Mouse (Mus musculus): ENCODE measurements around the gene Rps3. TPM values are rescaled to one million over a fixed set of nuclear protein-coding genes. Genes with fewer than 3 reads are reported as not detected.

Rps3 gene
- polyA plus RNA-seq (2021; fragmentation: Nextera tagmentation): 753 and 1,017 TPM in 2 replicates
- long read RNA-seq, experiment 1, transcript Rps3-201 (7 exons, 1,908 nt): major isoform, 643 of 661 reads
- long read RNA-seq, experiment 1, partial matches to known transcripts: 13 of 661 reads
- long read RNA-seq, experiment 1, other reads (novel, unspliced or antisense): 5 of 661 reads
- long read RNA-seq, experiment 2, transcript Rps3-201 (7 exons, 1,908 nt): major isoform, 1,205 of 1,320 reads
- long read RNA-seq, experiment 2, partial matches to known transcripts: 65 of 1,320 reads
- long read RNA-seq, experiment 2, other reads (novel, unspliced or antisense): 50 of 1,320 reads

GRCm38 (mm10) chr7:99483271-99483923 is at the start of gene Rps3:
Gene Rps3, minus strand, starts transcription at chr7:99483738.

GRCm38 (mm10) chr7:99465811-99466210 is 17.7 kb downstream of the Rps3 start, which contains the start of gene Klhl35:
Gene Klhl35, plus strand, starts transcription at chr7:99466004.

Other genes with a start within 250 kb of the Rps3 start
- 0.11 TPM in 1 of 2 replicates, not detected in the other for gene Mogat2, start 245.1 kb downstream of the Rps3 start, polyA plus RNA-seq (2021; fragmentation: Nextera tagmentation)
- gene Map6, start 216.3 kb downstream of the Rps3 start, polyA plus RNA-seq (2021; fragmentation: Nextera tagmentation): 33.9 and 44.2 TPM in 2 replicates
- gene Serpinh1, start 130.5 kb downstream of the Rps3 start, polyA plus RNA-seq (2021; fragmentation: Nextera tagmentation): 2.1 and 5.9 TPM in 2 replicates
- 12.7 and 13.6 TPM in 2 replicates for gene Gdpd5, start 102.3 kb downstream of the Rps3 start, polyA plus RNA-seq (2021; fragmentation: Nextera tagmentation)
- gene Klhl35, start 17.7 kb downstream of the Rps3 start, polyA plus RNA-seq (2021; fragmentation: Nextera tagmentation): 0.51 and 2.3 TPM in 2 replicates
- gene Arrb1, start 51.7 kb upstream of the Rps3 start, polyA plus RNA-seq (2021; fragmentation: Nextera tagmentation): 16.9 and 17.7 TPM in 2 replicates
- 1.2 and 3.1 TPM in 2 replicates for gene Tpbgl, start 143.4 kb upstream of the Rps3 start, polyA plus RNA-seq (2021; fragmentation: Nextera tagmentation)
- gene Slco2b1, start 227.6 kb upstream of the Rps3 start, polyA plus RNA-seq (2021; fragmentation: Nextera tagmentation): 3.5 and 4.2 TPM in 2 replicates
- gene Olfr520, start 246.5 kb upstream of the Rps3 start, polyA plus RNA-seq (2021; fragmentation: Nextera tagmentation): not detected in 2 replicates

Measured in left cerebral cortex, adult 6 months (tissue).